Mouse (Mus musculus): ENCODE data around the gene Rbm28. TPM values are rescaled to one million over a fixed set of nuclear protein-coding genes. Genes with fewer than 3 reads are reported as not detected.
A peak's percentile ranks its signal among the peaks of the same experiment; 100 is the strongest.

Gene Rbm28
- total RNA-seq (2021) = 10 to 100 TPM; 18.4 to 18.8 TPM
- 4.6 and 13.2 TPM in 2 replicates for polyA plus RNA-seq (2012; rRNA removed)
- long read RNA-seq, full-length matches to known transcripts = 9 of 13 reads
- long read RNA-seq, partial matches to known transcripts = 3 of 13 reads
- long read RNA-seq, other reads (novel, unspliced or antisense) = 1 of 13 reads

DNA sequence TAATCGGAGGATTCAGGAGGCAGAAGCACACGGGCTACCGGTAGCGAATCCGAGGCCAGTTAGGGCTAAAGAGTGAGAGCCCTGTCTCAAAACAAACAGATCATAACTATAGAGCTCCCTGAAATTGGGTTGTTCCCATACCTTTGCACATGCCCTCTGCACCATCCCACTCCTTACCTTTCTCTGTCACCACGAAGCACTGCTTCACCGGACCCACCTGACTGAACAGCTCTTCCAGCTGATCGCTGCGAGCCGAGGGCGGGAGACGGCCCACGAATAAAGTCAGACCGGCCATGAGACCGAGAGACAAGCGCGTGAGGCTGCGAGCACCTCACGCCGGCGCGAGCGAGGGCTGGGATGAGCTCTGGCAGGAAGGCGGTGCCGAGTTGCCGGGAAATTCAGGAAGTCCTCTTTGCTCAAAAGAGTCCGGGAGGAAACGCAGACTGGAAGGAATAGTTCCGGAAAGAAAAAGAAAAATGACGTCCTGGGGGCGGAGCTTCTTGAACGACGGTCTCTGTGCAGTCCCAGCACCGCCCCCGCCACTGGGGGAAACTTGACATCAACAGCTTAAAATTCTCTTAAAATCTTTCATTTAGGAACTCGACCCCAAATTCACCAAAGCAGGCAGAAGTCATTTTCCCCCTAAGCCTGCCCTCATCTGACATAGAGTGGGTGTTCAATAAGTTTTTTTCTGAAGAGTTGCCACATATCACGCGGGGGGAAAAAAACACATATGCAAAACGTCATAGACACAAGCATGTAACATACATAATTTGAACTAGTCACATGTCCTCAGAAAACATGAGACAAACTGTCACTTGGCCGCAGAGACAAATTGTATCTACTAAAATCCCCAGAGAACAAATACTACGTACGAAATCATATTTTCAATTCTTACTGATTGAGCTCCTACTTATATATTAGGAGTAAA is at the start of gene Rbm28:
Gene Rbm28 (minus strand): TSS at position 693 of the 931 bp plus-strand sequence.
- peak within 1 kb of the TSS; percentile 68 for H3K27ac ChIP-seq
- H3K79me2 ChIP-seq (replicated peaks; ENCODE audit: control insufficient read depth, insufficient read depth, low read length) = no peaks in the 10 kb centered on the region
- WGBS = 5% methylated on average over 42 of the region's 42 CpGs
- H3K4me1 ChIP-seq (ENCODE audit: control insufficient read depth, insufficient read depth, low read length) = peaks cover 2% of the 10 kb centered on the region
- H3K4me3 ChIP-seq = peak within 1 kb of the TSS; percentile 95
- H3K36me3 ChIP-seq (ENCODE audit: control insufficient read depth, insufficient read depth, low read length) = no peaks in the 10 kb centered on the region
- intact Hi-C loops (cut with DNase I) = loop anchor here (5.0 kb wide), 1 partner anchor 183 kb away; the partner anchor contains the start of gene Calu
- peak; percentile 82 to 89 for DNase-seq
- H3K27me3 ChIP-seq (ENCODE audit: control insufficient read depth, insufficient read depth, low read length) = no peaks in the 10 kb centered on the region
- TF ChIP-seq CTCF (IDR thresholded peaks at IDR 0.05) = peak; percentile 33; the same call in 1 of the 2 replicates
- TF ChIP-seq POLR2A (IDR thresholded peaks at IDR 0.05; ENCODE audit: insufficient read depth, low read depth, low read length) = peak; percentile 94
- TF ChIP-seq EP300 (IDR thresholded peaks at IDR 0.05; ENCODE audit: insufficient read depth, low read depth, low read length) = 0 out of 2 replicates have a peak, but pooled peaks have one; percentile 23
- H3K9ac ChIP-seq (ENCODE audit: low read depth, low read length) = peak within 1 kb of the TSS; percentile 82

DNA sequence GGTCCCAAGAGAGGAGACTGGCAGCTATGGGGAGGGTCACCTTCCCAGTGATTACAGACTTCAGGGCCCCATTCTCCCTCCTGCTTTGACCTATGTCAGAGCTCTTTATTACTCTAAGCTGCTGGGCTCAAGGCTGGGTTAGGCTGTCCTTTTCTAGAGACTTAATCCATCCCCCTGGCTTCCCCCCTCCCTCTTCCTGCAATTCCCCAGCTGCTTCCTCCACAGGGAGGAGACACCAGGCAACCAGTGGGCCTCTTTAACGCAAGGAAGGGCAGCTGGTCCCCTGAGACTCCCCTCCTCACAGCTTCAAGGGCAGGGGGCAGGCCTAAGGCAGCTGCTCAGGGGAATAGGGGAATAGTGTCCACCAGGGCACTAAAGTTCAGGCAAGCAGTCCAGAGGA is 49.4 kb upstream of the Rbm28 start:
- H3K79me2 ChIP-seq (replicated peaks; ENCODE audit: control insufficient read depth, insufficient read depth, low read length) = no peaks in the 10 kb centered on the region
- peak overlapping the region; percentile 95 for H3K27ac ChIP-seq
- intact Hi-C loops (cut with DNase I) = no loop called here
- H3K4me3 ChIP-seq = no peak overlapping the region
- TF ChIP-seq CTCF (IDR thresholded peaks at IDR 0.05) (peak; percentile 25; the same call in 1 of the 2 replicates), EP300 (IDR thresholded peaks at IDR 0.05; ENCODE audit: insufficient read depth, low read depth, low read length) (peak; percentile 76), POLR2A (IDR thresholded peaks at IDR 0.05; ENCODE audit: insufficient read depth, low read depth, low read length) (0 out of 2 replicates have a peak, but pooled peaks have one; percentile 32)
- no peaks in the 10 kb centered on the region for H3K27me3 ChIP-seq (ENCODE audit: control insufficient read depth, insufficient read depth, low read length)
- 0 out of 2 replicates have a peak overlapping the region, but pooled peaks have one; percentile 11 for H3K9ac ChIP-seq (ENCODE audit: low read depth, low read length)
- DNase-seq = peak; percentile 62 to 73
- no peaks in the 10 kb centered on the region for H3K36me3 ChIP-seq (ENCODE audit: control insufficient read depth, insufficient read depth, low read length)
- WGBS = 53% methylated on average over 1 of the region's 1 CpGs
- H3K4me1 ChIP-seq (ENCODE audit: control insufficient read depth, insufficient read depth, low read length) = peaks cover 12% of the 10 kb centered on the region

GRCm38 (mm10) chr6:29213436-29213835 is 48.6 kb upstream of the Rbm28 start:
- no peaks in the 10 kb centered on the region for H3K36me3 ChIP-seq (ENCODE audit: control insufficient read depth, insufficient read depth, low read length)
- no peak overlapping the region for H3K4me3 ChIP-seq
- 77% methylated on average over 5 of the region's 5 CpGs for WGBS
- no peaks in the 10 kb centered on the region for H3K79me2 ChIP-seq (replicated peaks; ENCODE audit: control insufficient read depth, insufficient read depth, low read length)
- no peak for DNase-seq
- H3K4me1 ChIP-seq (ENCODE audit: control insufficient read depth, insufficient read depth, low read length) = peaks cover 12% of the 10 kb centered on the region
- no peak overlapping the region for H3K9ac ChIP-seq (ENCODE audit: low read depth, low read length)
- peak overlapping the region; percentile 95 for H3K27ac ChIP-seq
- H3K27me3 ChIP-seq (ENCODE audit: control insufficient read depth, insufficient read depth, low read length) = no peaks in the 10 kb centered on the region
- intact Hi-C loops (cut with DNase I) = no loop called here
- no peak for TF ChIP-seq CTCF (IDR thresholded peaks at IDR 0.05)
- no peak for TF ChIP-seq EP300 (IDR thresholded peaks at IDR 0.05; ENCODE audit: insufficient read depth, low read depth, low read length)
- TF ChIP-seq POLR2A (IDR thresholded peaks at IDR 0.05; ENCODE audit: insufficient read depth, low read depth, low read length) = no peak

DNA sequence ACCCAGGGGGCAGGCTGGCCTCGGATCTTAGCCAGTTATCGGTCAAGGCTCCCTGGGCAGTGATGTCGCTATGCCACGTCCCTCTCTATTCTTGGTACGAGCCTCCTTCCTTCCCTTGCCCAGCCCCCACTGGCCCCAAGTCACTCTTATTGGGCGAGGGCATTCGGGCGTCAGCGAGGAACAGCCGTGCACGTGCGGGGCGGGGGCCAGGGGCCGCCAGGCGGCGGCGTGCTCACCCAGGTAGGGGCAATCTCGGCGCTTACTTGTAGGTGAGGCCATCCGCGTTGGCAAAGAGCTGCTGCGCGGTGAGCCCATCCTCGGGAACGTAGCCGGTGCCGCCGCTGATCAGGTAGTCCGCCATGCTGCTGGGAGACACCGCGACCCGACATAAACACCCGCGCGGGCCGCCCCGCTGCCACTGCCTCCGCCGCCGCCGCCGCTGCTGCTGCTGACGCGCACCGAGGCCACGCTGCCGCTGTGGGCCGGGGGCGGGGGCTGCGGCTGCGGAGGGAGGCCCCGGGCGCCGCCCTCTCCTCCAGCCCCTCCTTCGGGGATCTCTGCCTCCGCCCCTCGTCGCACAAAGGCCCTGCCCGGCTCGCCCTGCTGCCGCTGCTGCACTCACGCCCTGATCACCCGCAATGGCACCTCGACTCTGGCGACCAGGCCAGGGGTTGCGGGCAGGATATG is 47.1 kb upstream of the Rbm28 start:
- TF ChIP-seq POLR2A (IDR thresholded peaks at IDR 0.05; ENCODE audit: insufficient read depth, low read depth, low read length) (peak; percentile 77), CTCF (IDR thresholded peaks at IDR 0.05) (peak; percentile 21; the same call in 1 of the 2 replicates), EP300 (IDR thresholded peaks at IDR 0.05; ENCODE audit: insufficient read depth, low read depth, low read length) (no peak)
- peaks cover 14% of the 10 kb centered on the region for H3K4me1 ChIP-seq (ENCODE audit: control insufficient read depth, insufficient read depth, low read length)
- H3K36me3 ChIP-seq (ENCODE audit: control insufficient read depth, insufficient read depth, low read length) = no peaks in the 10 kb centered on the region
- peak overlapping the region; percentile 85 for H3K27ac ChIP-seq
- H3K9ac ChIP-seq (ENCODE audit: low read depth, low read length) = peak overlapping the region; percentile 85
- DNase-seq = peak; percentile 90 to 91
- under 1% methylated on average over 64 of the region's 66 CpGs for WGBS
- no peaks in the 10 kb centered on the region for H3K79me2 ChIP-seq (replicated peaks; ENCODE audit: control insufficient read depth, insufficient read depth, low read length)
- H3K4me3 ChIP-seq = peak overlapping the region; percentile 87
- intact Hi-C loops (cut with DNase I) = no loop called here
- no peaks in the 10 kb centered on the region for H3K27me3 ChIP-seq (ENCODE audit: control insufficient read depth, insufficient read depth, low read length)

DNA sequence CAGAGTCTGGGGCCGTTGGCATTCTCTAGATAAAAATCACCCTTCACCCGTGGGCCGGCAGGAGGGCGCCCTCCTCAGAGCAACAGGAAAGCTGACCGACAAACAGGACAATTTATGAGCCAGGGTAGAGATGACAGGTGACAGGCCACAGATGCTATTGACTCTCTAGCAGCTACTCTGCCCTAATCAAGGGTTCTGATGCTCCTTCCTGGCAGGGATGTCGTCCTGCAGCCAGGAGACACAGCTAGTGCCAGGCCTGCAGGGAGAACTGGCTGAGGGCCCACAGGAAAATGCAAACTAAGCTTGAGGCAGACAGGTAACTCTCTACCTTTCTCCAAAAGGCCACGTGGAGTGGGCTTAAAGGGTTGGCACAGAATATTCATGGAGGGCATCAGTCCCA is 46.3 kb upstream of the Rbm28 start:
- no peak for TF ChIP-seq EP300 (IDR thresholded peaks at IDR 0.05; ENCODE audit: insufficient read depth, low read depth, low read length)
- no peak for TF ChIP-seq CTCF (IDR thresholded peaks at IDR 0.05)
- no peak for TF ChIP-seq POLR2A (IDR thresholded peaks at IDR 0.05; ENCODE audit: insufficient read depth, low read depth, low read length)
- 21% methylated on average over 7 of the region's 7 CpGs for WGBS
- Histone ChIP-seq H3K9ac (ENCODE audit: low read depth, low read length) (peak overlapping the region; percentile 85; the same call in 1 of the 2 replicates), H3K27me3 (ENCODE audit: control insufficient read depth, insufficient read depth, low read length) (no peaks in the 10 kb centered on the region), H3K4me3 (peak overlapping the region; percentile 87), H3K79me2 (replicated peaks; ENCODE audit: control insufficient read depth, insufficient read depth, low read length) (no peaks in the 10 kb centered on the region), H3K4me1 (ENCODE audit: control insufficient read depth, insufficient read depth, low read length) (peaks cover 15% of the 10 kb centered on the region), H3K27ac (no peak overlapping the region), H3K36me3 (ENCODE audit: control insufficient read depth, insufficient read depth, low read length) (no peaks in the 10 kb centered on the region)
- DNase-seq = no peak
- intact Hi-C loops (cut with DNase I) = no loop called here

All from heart, adult 2 months (tissue).